Mouse (Mus musculus): ENCODE results near the gene Pacsin2. TPM values are rescaled to one million over a fixed set of nuclear protein-coding genes. Genes with fewer than 3 reads are reported as not detected.

The Pacsin2 gene
- total and polyA plus RNA-seq, 3 experiments, result 34.5 to 61.0 (median 45.2) TPM

DNA sequence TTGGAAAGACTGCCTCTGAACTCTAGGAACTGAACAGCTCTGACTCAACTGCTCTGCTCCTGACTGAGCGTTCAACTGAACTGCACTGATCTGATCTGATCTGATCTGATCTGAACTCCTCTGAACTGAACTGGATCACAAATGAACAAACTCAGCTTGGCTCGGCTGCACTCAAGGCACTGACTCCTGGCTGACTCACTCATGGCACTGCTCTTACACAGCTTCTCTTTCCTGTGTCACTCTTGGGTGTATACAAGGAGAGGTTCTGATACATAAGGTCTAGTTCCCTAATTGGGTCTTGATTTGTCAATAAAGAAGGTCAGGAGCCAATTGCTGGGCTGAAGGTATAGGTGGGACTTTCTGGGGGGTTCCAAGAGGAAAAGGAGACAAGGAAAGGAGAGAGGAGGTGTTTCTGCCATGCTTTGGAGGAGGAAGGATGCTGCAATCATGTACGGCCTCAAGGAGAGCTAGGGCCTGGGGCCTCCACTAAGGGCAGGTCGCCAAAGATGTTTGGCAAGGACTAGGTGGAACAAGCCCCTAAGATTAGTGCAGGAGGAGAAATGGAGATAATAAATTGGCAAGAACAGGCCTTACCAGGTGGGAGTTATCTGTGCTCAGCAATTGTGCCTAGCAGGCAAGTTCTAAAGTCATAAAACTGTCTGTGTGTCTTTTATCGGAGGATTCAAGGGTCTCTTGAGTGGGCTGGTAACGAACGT is 29.6 kb upstream of the Pacsin2 start:
- ATAC-seq (ENCODE audit: extremely low read depth, insufficient number of reproducible peaks, low FRiP score, poor library complexity, severe bottlenecking) (no peak), DNase-seq (ENCODE audit: low spot score) (no peak)
- peaks cover 18% of the 10 kb centered on the region for H3K4me1 ChIP-seq (ENCODE audit: insufficient read depth, low read depth, low read length)
- TF ChIP-seq POLR2AphosphoS5 (IDR thresholded peaks at IDR 0.05; ENCODE audit: insufficient replicate concordance, low read depth, low read length) (no peak), GATA1 (IDR thresholded peaks at IDR 0.05; ENCODE audit: borderline replicate concordance, low read length) (no peak), TAL1 (conservative IDR thresholded peaks at IDR 0.05; ENCODE audit: low read depth, low read length) (no peak), GATA2 (IDR thresholded peaks at IDR 0.05; ENCODE audit: borderline replicate concordance, low read depth, low read length) (no peak), CTCF (IDR thresholded peaks at IDR 0.05; ENCODE audit: low read depth, low read length) (no peak)
- no peaks in the 10 kb centered on the region for H3K9me3 ChIP-seq (replicated peaks)
- H3K36me3 ChIP-seq (replicated peaks), result peaks cover 66% of the 10 kb centered on the region
- no peaks in the 10 kb centered on the region for H3K27me3 ChIP-seq (ENCODE audit: insufficient read depth, low read length)
- no peak overlapping the region for H3K4me3 ChIP-seq (ENCODE audit: low read depth, low read length)

DNA sequence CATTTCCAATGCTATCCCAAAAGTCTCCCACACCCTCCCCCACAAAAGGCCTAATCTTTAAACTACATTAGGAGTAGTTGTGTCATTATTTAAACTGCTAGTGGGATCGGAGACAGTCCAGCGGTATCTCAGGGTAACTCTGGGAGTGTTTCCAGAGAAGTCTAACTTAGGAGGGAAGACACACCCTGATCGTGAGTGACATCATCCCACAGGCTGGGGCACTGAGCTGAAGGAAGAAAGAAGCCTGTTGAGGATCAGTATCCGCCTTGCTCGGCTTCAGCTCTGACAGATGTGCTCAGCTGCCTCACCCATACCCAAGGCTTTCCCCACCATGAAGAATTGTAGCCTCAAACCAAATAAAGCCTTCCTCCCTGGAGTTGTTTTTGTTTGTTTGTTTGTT is 27.5 kb upstream of the Pacsin2 start:
- no peak for ATAC-seq (ENCODE audit: extremely low read depth, insufficient number of reproducible peaks, low FRiP score, poor library complexity, severe bottlenecking)

DNA sequence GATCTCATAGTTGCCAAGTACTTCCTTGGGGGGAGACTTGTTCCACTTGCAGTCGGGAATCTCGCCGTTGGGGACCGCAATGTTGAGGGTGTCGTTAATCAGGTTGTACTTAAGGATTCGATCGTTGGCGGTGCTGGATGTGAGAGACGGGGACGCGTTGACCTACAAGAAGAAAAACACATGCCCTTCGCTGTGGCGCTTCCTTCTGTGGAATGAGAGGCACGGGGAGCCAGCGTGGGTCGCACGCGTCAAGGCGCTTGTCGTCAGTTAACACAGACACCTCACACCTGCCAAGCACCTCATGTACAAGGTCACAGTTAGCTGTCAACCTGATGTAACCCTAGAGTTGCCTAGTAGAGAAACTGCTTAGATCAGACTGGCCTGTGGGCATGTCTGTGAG is 25.1 kb upstream of the Pacsin2 start:
- TF ChIP-seq POLR2AphosphoS5 (IDR thresholded peaks at IDR 0.05; ENCODE audit: insufficient replicate concordance, low read depth, low read length) (no peak), CTCF (IDR thresholded peaks at IDR 0.05; ENCODE audit: low read depth, low read length) (no peak), GATA2 (IDR thresholded peaks at IDR 0.05; ENCODE audit: borderline replicate concordance, low read depth, low read length) (no peak), TAL1 (conservative IDR thresholded peaks at IDR 0.05; ENCODE audit: low read depth, low read length) (no peak), GATA1 (IDR thresholded peaks at IDR 0.05; ENCODE audit: borderline replicate concordance, low read length) (no peak)
- ATAC-seq (ENCODE audit: extremely low read depth, insufficient number of reproducible peaks, low FRiP score, poor library complexity, severe bottlenecking), result no peak

More for the DNA sequence above, 27.5 kb upstream of the Pacsin2 start:
- H3K9me3 ChIP-seq (replicated peaks), result no peaks in the 10 kb centered on the region
- H3K36me3 ChIP-seq (replicated peaks), result peaks cover 58% of the 10 kb centered on the region
- H3K27me3 ChIP-seq (ENCODE audit: insufficient read depth, low read length), result no peaks in the 10 kb centered on the region
- TF ChIP-seq POLR2AphosphoS5 (IDR thresholded peaks at IDR 0.05; ENCODE audit: insufficient replicate concordance, low read depth, low read length) (no peak), GATA1 (IDR thresholded peaks at IDR 0.05; ENCODE audit: borderline replicate concordance, low read length) (no peak), GATA2 (IDR thresholded peaks at IDR 0.05; ENCODE audit: borderline replicate concordance, low read depth, low read length) (no peak), CTCF (IDR thresholded peaks at IDR 0.05; ENCODE audit: low read depth, low read length) (no peak), TAL1 (conservative IDR thresholded peaks at IDR 0.05; ENCODE audit: low read depth, low read length) (no peak)
- no peak overlapping the region for H3K4me3 ChIP-seq (ENCODE audit: low read depth, low read length)
- peaks cover 18% of the 10 kb centered on the region for H3K4me1 ChIP-seq (ENCODE audit: insufficient read depth, low read depth, low read length)
- no peak for DNase-seq (ENCODE audit: low spot score)

DNA sequence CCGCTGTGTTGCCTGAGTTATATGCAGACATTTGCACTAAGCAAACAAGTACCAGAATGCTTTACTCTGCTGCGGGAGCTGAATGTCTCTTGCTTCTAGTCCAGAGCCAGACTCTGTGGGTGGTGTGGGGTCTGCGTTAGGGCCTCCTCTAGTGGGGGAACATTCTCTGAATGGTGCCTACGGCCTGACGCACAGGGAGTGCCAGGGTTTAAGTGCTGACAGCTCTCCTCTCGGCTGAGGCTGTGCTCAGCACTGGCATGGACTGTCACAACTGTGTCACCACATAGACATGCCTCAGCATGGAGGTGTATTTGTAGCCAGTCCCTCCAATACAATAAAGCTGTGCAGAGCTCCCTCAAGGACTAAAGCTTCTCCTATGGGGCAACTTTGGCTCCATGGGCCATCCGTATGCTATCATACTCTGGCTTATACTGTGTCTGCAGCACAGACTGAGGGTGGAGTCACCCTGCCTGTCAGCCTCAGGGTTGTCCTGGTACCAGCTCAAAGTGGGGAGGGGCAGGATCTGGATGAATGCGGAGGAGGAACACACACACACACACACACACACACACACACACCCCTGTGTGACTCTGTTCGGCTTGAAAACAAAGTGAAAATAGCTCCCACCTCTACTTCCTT is 23.2 kb upstream of the Pacsin2 start:
- Histone ChIP-seq H3K4me3 (ENCODE audit: low read depth, low read length) (no peak overlapping the region), H3K36me3 (replicated peaks) (peaks cover 47% of the 10 kb centered on the region), H3K4me1 (ENCODE audit: insufficient read depth, low read depth, low read length) (peaks cover 7% of the 10 kb centered on the region), H3K27me3 (ENCODE audit: insufficient read depth, low read length) (no peaks in the 10 kb centered on the region), H3K9me3 (replicated peaks) (no peaks in the 10 kb centered on the region)
- DNase-seq (ENCODE audit: low spot score) (no peak), ATAC-seq (ENCODE audit: extremely low read depth, insufficient number of reproducible peaks, low FRiP score, poor library complexity, severe bottlenecking) (no peak)
- no peak for TF ChIP-seq GATA1 (IDR thresholded peaks at IDR 0.05; ENCODE audit: borderline replicate concordance, low read length)
- no peak for TF ChIP-seq GATA2 (IDR thresholded peaks at IDR 0.05; ENCODE audit: borderline replicate concordance, low read depth, low read length)
- TF ChIP-seq TAL1 (conservative IDR thresholded peaks at IDR 0.05; ENCODE audit: low read depth, low read length), result no peak
- TF ChIP-seq CTCF (IDR thresholded peaks at IDR 0.05; ENCODE audit: low read depth, low read length), result no peak
- no peak for TF ChIP-seq POLR2AphosphoS5 (IDR thresholded peaks at IDR 0.05; ENCODE audit: insufficient replicate concordance, low read depth, low read length)

More for the DNA sequence above, 25.1 kb upstream of the Pacsin2 start:
- H3K9me3 ChIP-seq (replicated peaks), result no peaks in the 10 kb centered on the region
- H3K4me1 ChIP-seq (ENCODE audit: insufficient read depth, low read depth, low read length), result no peaks in the 10 kb centered on the region
- H3K4me3 ChIP-seq (ENCODE audit: low read depth, low read length), result no peak overlapping the region
- peaks cover 54% of the 10 kb centered on the region for H3K36me3 ChIP-seq (replicated peaks)
- H3K27me3 ChIP-seq (ENCODE audit: insufficient read depth, low read length), result no peaks in the 10 kb centered on the region
- no peak for DNase-seq (ENCODE audit: low spot score)

DNA sequence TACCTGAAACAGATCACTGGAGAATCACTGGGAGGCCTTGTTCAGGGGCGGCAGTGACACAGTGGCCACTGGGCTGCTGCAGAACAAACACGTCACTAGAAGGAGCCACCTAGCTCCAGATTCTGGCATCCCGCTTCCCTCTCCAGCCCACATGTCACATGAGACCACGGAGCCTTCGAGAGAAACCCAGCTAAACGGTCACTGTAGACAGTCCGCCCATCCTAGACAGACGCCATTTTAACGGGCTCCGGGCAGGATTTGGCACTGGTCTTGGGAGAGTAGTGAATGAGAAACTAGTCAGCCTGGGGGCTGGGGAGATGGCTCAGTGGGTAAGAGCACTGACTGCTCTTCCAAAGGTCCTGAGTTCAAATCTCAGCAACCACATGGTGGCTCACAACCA is 19.9 kb upstream of the Pacsin2 start:
- TF ChIP-seq TAL1 (conservative IDR thresholded peaks at IDR 0.05; ENCODE audit: low read depth, low read length), result no peak
- TF ChIP-seq CTCF (IDR thresholded peaks at IDR 0.05; ENCODE audit: low read depth, low read length), result no peak
- TF ChIP-seq GATA1 (IDR thresholded peaks at IDR 0.05; ENCODE audit: borderline replicate concordance, low read length), result no peak
- TF ChIP-seq POLR2AphosphoS5 (IDR thresholded peaks at IDR 0.05; ENCODE audit: insufficient replicate concordance, low read depth, low read length), result no peak
- TF ChIP-seq GATA2 (IDR thresholded peaks at IDR 0.05; ENCODE audit: borderline replicate concordance, low read depth, low read length), result no peak
- ATAC-seq (ENCODE audit: extremely low read depth, insufficient number of reproducible peaks, low FRiP score, poor library complexity, severe bottlenecking) (no peak), DNase-seq (ENCODE audit: low spot score) (no peak)
- Histone ChIP-seq H3K36me3 (replicated peaks) (peaks cover 24% of the 10 kb centered on the region), H3K4me3 (ENCODE audit: low read depth, low read length) (no peak overlapping the region), H3K27me3 (ENCODE audit: insufficient read depth, low read length) (peaks cover 4% of the 10 kb centered on the region; the same call in 1 of the 2 replicates), H3K9me3 (replicated peaks) (no peaks in the 10 kb centered on the region), H3K4me1 (ENCODE audit: insufficient read depth, low read depth, low read length) (peaks cover 19% of the 10 kb centered on the region)

DNA sequence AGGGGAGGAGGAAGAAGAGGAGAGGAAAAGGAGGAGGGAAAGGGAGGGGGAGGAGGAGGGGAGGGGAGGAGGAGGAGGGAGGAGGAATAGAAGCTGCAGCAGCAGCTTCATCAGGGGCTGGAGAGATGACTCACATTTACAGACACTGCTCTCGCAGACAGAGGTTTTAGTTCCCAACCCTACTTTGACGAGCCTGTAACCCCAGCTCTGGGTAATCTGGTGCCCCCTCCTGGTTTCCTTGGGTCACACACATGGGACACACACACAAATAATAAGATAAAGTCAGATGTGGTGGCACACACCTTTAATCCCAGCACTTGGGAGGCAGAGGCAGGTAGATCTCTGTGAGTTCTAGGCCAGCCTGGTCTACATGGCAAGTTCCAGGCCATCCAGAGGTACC is 19.1 kb upstream of the Pacsin2 start:
- Histone ChIP-seq H3K4me3 (ENCODE audit: low read depth, low read length) (no peak overlapping the region), H3K9me3 (replicated peaks) (no peaks in the 10 kb centered on the region), H3K36me3 (replicated peaks) (peaks cover 18% of the 10 kb centered on the region), H3K27me3 (ENCODE audit: insufficient read depth, low read length) (peaks cover 5% of the 10 kb centered on the region; the same call in 1 of the 2 replicates), H3K4me1 (ENCODE audit: insufficient read depth, low read depth, low read length) (peaks cover 25% of the 10 kb centered on the region)
- TF ChIP-seq POLR2AphosphoS5 (IDR thresholded peaks at IDR 0.05; ENCODE audit: insufficient replicate concordance, low read depth, low read length), result no peak
- 0 out of 2 replicates have a peak, but pooled peaks have one; percentile 26 for TF ChIP-seq CTCF (IDR thresholded peaks at IDR 0.05; ENCODE audit: low read depth, low read length)
- ATAC-seq (ENCODE audit: extremely low read depth, insufficient number of reproducible peaks, low FRiP score, poor library complexity, severe bottlenecking) (peak; percentile 57; the same call in 1 of the 2 replicates), DNase-seq (ENCODE audit: low spot score) (peak; percentile 38)

Data from G1E (cell line).